Mouse (Mus musculus): ENCODE data around the gene Chrm5.

DNA sequence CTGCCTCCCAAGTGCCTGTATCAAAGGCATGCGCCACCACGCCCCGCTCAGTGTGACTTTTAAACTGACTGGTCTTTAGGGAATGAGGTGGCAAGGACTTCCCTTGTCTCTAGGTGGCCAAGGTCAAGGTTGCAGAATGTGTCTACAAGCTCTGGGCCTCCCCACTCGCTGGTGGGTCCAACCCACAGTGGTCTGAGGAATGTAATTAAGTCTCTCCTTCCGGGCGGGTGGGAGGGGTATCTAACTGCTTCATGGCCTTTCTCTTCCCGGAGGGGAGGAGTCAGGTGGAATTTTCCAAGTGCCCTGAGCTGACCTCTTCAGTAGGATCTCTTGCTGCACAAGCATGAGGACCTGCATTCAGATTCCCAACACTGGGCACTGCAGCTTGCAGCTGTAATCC lies 17.3 kb upstream of the Chrm5 start:
- TF ChIP-seq POLR2A (IDR thresholded peaks at IDR 0.05; ENCODE audit: low read depth, low read length) (no peak), CTCF (IDR thresholded peaks at IDR 0.05; ENCODE audit: borderline replicate concordance, insufficient read depth, low read length) (no peak)
